In genomic region chr2:19657158-19657874, GRCm38 (mm10) we compare ENCODE assay signal across 8 mouse cellular contexts. TPM values are rescaled to one million over a fixed set of nuclear protein-coding genes. Genes with fewer than 3 reads are reported as not detected.
DNase-seq lines count a peak whose midpoint lies in the region; ATAC-seq and TF ChIP-seq lines count a peak whose summit lies in the region.

Otud1 (plus strand) TSS chr2:19657752.

- peak; percentile 99 for DNase-seq in CD4-positive, CD25-positive, alpha-beta regulatory T cell, adult 2 months (ENCODE audit: low read depth, low spot score)
- DNase-seq in c-Kit-positive CD71-negative TER-119-negative erythroid progenitor cells, embryonic 14.5 days (ENCODE audit: low read depth): peak; percentile 94
- peak; percentile 83 for DNase-seq in fibroblast of lung, adult 2 months (ENCODE audit: low read depth)
- DNase-seq in kidney, postnatal 0 days (ENCODE audit: low spot score): peak; percentile 97
- peak; percentile 88 for DNase-seq in liver, adult 2 months (ENCODE audit: extremely low read depth, low read depth, low spot score)
- peak; percentile 96 to 97 for DNase-seq in spleen, postnatal 36 days (ENCODE audit: low spot score in 2 of 2)

- no peaks in the 10 kb centered on the region for H3K36me3 ChIP-seq in heart, embryonic 13.5 days
- no peaks in the 10 kb centered on the region for H3K36me3 ChIP-seq in kidney, postnatal 0 days (ENCODE audit: insufficient read depth, low read length)
- H3K36me3 ChIP-seq in liver, adult 2 months (ENCODE audit: control insufficient read depth, insufficient read depth, low read length): no peaks in the 10 kb centered on the region

- peak; percentile 79 for TF ChIP-seq POLR2A in liver, adult 2 months (IDR thresholded peaks at IDR 0.05; ENCODE audit: extremely low read depth, insufficient read depth, low read length)

- peak; percentile 95 for ATAC-seq in heart, embryonic 13.5 days (ENCODE audit: extremely low read depth, insufficient number of reproducible peaks, low FRiP score, low TSS enrichment)
- ATAC-seq in kidney, postnatal 0 days (replicated peaks; ENCODE audit: low FRiP score, low read depth): peak; percentile 97
- ATAC-seq in monocyte, adult 5-6 weeks (replicated peaks; ENCODE audit: insufficient number of reproducible peaks, low FRiP score, low TSS enrichment, poor library complexity, severe bottlenecking): peak; percentile 88

- peaks cover 28% of the 10 kb centered on the region for H3K4me1 ChIP-seq in heart, embryonic 13.5 days
- no peaks in the 10 kb centered on the region for H3K4me1 ChIP-seq in kidney, postnatal 0 days (replicated peaks; ENCODE audit: insufficient read depth, low read length)
- peaks cover 5% of the 10 kb centered on the region for H3K4me1 ChIP-seq in liver, adult 2 months (ENCODE audit: control insufficient read depth, insufficient read depth, low read length)

- H3K4me3 ChIP-seq in heart, embryonic 13.5 days: peak within 1 kb of the TSS; percentile 78
- H3K4me3 ChIP-seq in kidney, postnatal 0 days (replicated peaks; ENCODE audit: low read depth, low read length): peak within 1 kb of the TSS; percentile 79
- H3K4me3 ChIP-seq in liver, adult 2 months (ENCODE audit: insufficient read depth, low read depth, low read length): peak within 1 kb of the TSS; percentile 83

- H3K9ac ChIP-seq in heart, embryonic 13.5 days: peak within 1 kb of the TSS; percentile 99
- peak within 1 kb of the TSS; percentile 85 for H3K9ac ChIP-seq in kidney, postnatal 0 days (ENCODE audit: low read depth, low read length)
- H3K9ac ChIP-seq in liver, adult 2 months (ENCODE audit: low read depth, low read length): peak within 1 kb of the TSS; percentile 98

- TF ChIP-seq CTCF in kidney, postnatal 0 days (IDR thresholded peaks at IDR 0.05; ENCODE audit: low read depth): peak; percentile 37; the same call in 1 of the 2 replicates
- peak; percentile 32 for TF ChIP-seq CTCF in liver, adult 2 months (IDR thresholded peaks at IDR 0.05; ENCODE audit: low read depth, low read length)

- H3K9me3 ChIP-seq in heart, embryonic 13.5 days: no peaks in the 10 kb centered on the region
- no peaks in the 10 kb centered on the region for H3K9me3 ChIP-seq in kidney, postnatal 0 days (replicated peaks; ENCODE audit: low read length)

- H3K27me3 ChIP-seq in heart, embryonic 13.5 days (replicated peaks): peaks cover 15% of the 10 kb centered on the region; the same call in 1 of the 2 replicates
- H3K27me3 ChIP-seq in kidney, postnatal 0 days (ENCODE audit: insufficient read depth, low read length): no peaks in the 10 kb centered on the region
- no peaks in the 10 kb centered on the region for H3K27me3 ChIP-seq in liver, adult 2 months (ENCODE audit: control insufficient read depth, insufficient read depth, low read length)

- peak within 1 kb of the TSS; percentile 89 for H3K4me2 ChIP-seq in heart, embryonic 13.5 days
- H3K4me2 ChIP-seq in kidney, postnatal 0 days (ENCODE audit: low read length): peak within 1 kb of the TSS; percentile 89

- WGBS in heart, embryonic 13.5 days: under 1% methylated on average over 62 of the region's 62 CpGs
- under 1% methylated on average over 62 of the region's 62 CpGs for WGBS in kidney, postnatal 0 days
- WGBS in liver, adult 2 months: under 1% methylated on average over 62 of the region's 62 CpGs

- peaks cover 8% of the 10 kb centered on the region; the same call in 1 of the 2 replicates for H3K79me2 ChIP-seq in liver, adult 2 months (ENCODE audit: control insufficient read depth, insufficient read depth, low read length)

- peak within 1 kb of the TSS; percentile 98 for H3K27ac ChIP-seq in heart, embryonic 13.5 days (replicated peaks)
- H3K27ac ChIP-seq in kidney, postnatal 0 days: peak within 1 kb of the TSS; percentile 93
- H3K27ac ChIP-seq in liver, adult 2 months (replicated peaks; ENCODE audit: insufficient read depth, low read depth, low read length): peak within 1 kb of the TSS; percentile 77

RNA-seq across cellular contexts. Expression of gene Otud1, which starts in this region (rescaled TPM):
- polyA plus RNA-seq in heart, embryonic 13.5 days (2015; fragmentation: Nextera tagmentation; extraction: Ambion mirVana): 5.2 and 8.0 TPM in 2 replicates
- 2.7 and 3.8 TPM in 2 replicates for polyA plus RNA-seq in kidney, postnatal 0 days (2015; fragmentation: Nextera tagmentation; extraction: Ambion mirVana)
- 3.0 and 4.3 TPM in 2 replicates for total RNA-seq in liver, adult 2 months (2014; rRNA removed)
- 2.7 and 3.3 TPM in 2 replicates for polyA plus RNA-seq in liver, adult 2 months (2012; rRNA removed)
- 18.5 to 19.6 TPM (median 19.2 TPM) in 3 replicates for total RNA-seq in monocyte, adult 5-6 weeks (2017)

Comparison
In these comparisons a context has a peak if more than half of its experiments do, and no peak if none do; other contexts are left out.
1. Peak in every context shown above with its lines: DNase-seq, ATAC-seq, H3K4me3 ChIP-seq and H3K27ac ChIP-seq.